Mouse (Mus musculus) testis, adult 2 months (tissue): ENCODE measurements around the gene Rb1.

Source experiments
- CTCF ChIP-seq: fragments of 200-500 bp; IDR thresholded peaks from 2 replicates; pipeline ENCODE4 v1.5.1; 2012; ENCODE audit warnings: low read depth, mild to moderate bottlenecking, inconsistent platforms, low read length, moderate library complexity; ENCODE audit not compliant: control insufficient read depth, insufficient read depth, insufficient replicate concordance
- POLR2A ChIP-seq: fragments of 200-500 bp; IDR thresholded peaks from 2 replicates; pipeline ENCODE4 v1.6.1; 2012; ENCODE audit warnings: low read depth, mild to moderate bottlenecking, inconsistent platforms, low read length, moderate library complexity; ENCODE audit not compliant: control insufficient read depth

- TF ChIP-seq CTCF (no peak), POLR2A (no peak)
Measured at GRCm38 (mm10) chr14:73165136-73165535, 160.5 kb downstream of the Rb1 start.
